Mouse (Mus musculus): ENCODE results near the gene Serp1.
A peak's percentile ranks its signal among the peaks of the same experiment; 100 is the strongest.

- TF ChIP-seq EP300 (IDR thresholded peaks at IDR 0.05; ENCODE audit: low read depth) = no peak
- TF ChIP-seq CTCF (IDR thresholded peaks at IDR 0.05; ENCODE audit: low read depth) = peak; percentile 28
Observed at GRCm38 (mm10) chr3:58487999-58488775, 37.5 kb downstream of the Serp1 start.

Measured in heart, postnatal 0 days (tissue).